Mouse (Mus musculus) limb, embryonic 14.5 days (tissue): ENCODE results near the gene Plxna4. TPM values are rescaled to one million over a fixed set of nuclear protein-coding genes. Genes with fewer than 3 reads are reported as not detected.
A peak's percentile ranks its signal among the peaks of the same experiment; 100 is the strongest.

Experiments used
- ATAC-seq: fragments of 200-750 bp; cut with Nextera tagmentation; 2 replicates; pipeline ENCODE4 v1.8.0; 2017; ENCODE audit warnings: low read depth, moderate number of reproducible peaks, moderate TSS enrichment; ENCODE audit not compliant: low FRiP score
- DNase-seq: peaks from one replicate; pipeline ENCODE4 v3.0.0-alpha.2; 2015; ENCODE audit warnings: low spot score
- H3K27ac ChIP-seq: fragments of 300-500 bp; sonication (generic); replicated peaks from 2 replicates; pipeline ENCODE4 v1.5.1; 2014; ENCODE audit warnings: low read depth, mild to moderate bottlenecking, low read length, moderate library complexity, mixed read lengths
- H3K27me3 ChIP-seq: fragments of 300-500 bp; sonication (generic); 2 replicates; pipeline ENCODE4 v1.6.1; 2014; ENCODE audit warnings: low read length, mixed read lengths; ENCODE audit not compliant: control insufficient read depth, insufficient read depth
- H3K36me3 ChIP-seq: fragments of 300-500 bp; sonication (generic); 2 replicates; pipeline ENCODE4 v1.6.1; 2014; ENCODE audit warnings: mild to moderate bottlenecking, low read length, moderate library complexity, mixed read lengths; ENCODE audit not compliant: control insufficient read depth, insufficient read depth
- H3K4me1 ChIP-seq: fragments of 300-500 bp; sonication (generic); 2 replicates; pipeline ENCODE4 v1.6.1; 2014; ENCODE audit warnings: antibody characterized with exemption, low read length, mixed read lengths; ENCODE audit not compliant: control insufficient read depth, insufficient read depth
- H3K4me2 ChIP-seq: fragments of 300-500 bp; sonication (generic); replicated peaks from 2 replicates; pipeline ENCODE4 v1.6.1; 2014; ENCODE audit warnings: low read depth, mild to moderate bottlenecking, low read length, moderate library complexity; ENCODE audit not compliant: severe bottlenecking
- H3K4me3 ChIP-seq: fragments of 300-500 bp; sonication (generic); replicated peaks from 2 replicates; pipeline ENCODE4 v1.5.1; 2014; ENCODE audit warnings: low read length
- H3K9ac ChIP-seq: fragments of 300-500 bp; sonication (generic); 2 replicates; pipeline ENCODE4 v1.6.1; 2014; ENCODE audit warnings: mild to moderate bottlenecking, low read depth, low read length, moderate library complexity; ENCODE audit not compliant: severe bottlenecking
- H3K9me3 ChIP-seq: fragments of 300-500 bp; sonication (generic); 2 replicates; pipeline ENCODE4 v1.6.1; 2016; ENCODE audit warnings: low read length; ENCODE audit not compliant: control insufficient read depth
- POLR2A ChIP-seq: fragments of 200-500 bp; IDR thresholded peaks from 2 replicates; pipeline ENCODE4 v1.8.0; 2012; ENCODE audit warnings: inconsistent platforms, mild to moderate bottlenecking, moderate library complexity, borderline replicate concordance; ENCODE audit not compliant: insufficient read depth, insufficient read length; ENCODE audit errors: extremely low read depth
- WGBS: fragments of 180-500 bp; shearing (Covaris S2); extraction: QIAGEN DNeasy Blood & Tissue Kit; methylation state at CpG from one replicate; pipeline ENCODE4 v1.1.7; 2014; 5-methylcytosine and 5-hydroxymethylcytosine counted together
- polyA plus RNA-seq, 2 experiments: library from polyadenylated mRNA; depleted of rRNA in 1 of 2; stranded (reverse) in 1 of 2; unstranded in 1 of 2; fragments of >200 nt; fragmentation: Nextera tagmentation in 1 of 2; extraction: Ambion mirVana in 1 of 2; gene quantifications; 2 replicates each; pipeline versions ENCODE4 v1.2.1 to v1.2.3; 2012 to 2014

Gene Plxna4
- polyA plus RNA-seq, 2 experiments, result 4.4 to 6.4 TPM

DNA sequence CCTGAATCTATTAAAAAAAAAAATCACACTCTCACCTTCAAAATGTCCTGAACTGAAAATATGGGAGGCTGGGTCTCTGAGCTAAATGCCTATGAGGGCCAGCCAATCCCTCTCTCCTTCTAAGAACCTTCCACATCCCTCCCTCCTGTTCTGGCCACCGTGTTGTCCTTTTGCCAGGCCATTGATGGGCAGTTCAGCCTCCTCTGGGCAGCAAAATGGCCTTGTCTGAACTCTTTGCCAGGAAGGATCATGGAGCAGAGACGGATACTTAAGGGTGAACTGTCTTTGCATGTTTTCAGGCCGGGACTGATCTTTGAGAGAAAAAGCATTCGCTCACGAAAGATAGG is 408.0 kb downstream of the Plxna4 start:
- no peaks in the 10 kb centered on the region for H3K9me3 ChIP-seq
- no peak overlapping the region for H3K4me2 ChIP-seq
- H3K4me1 ChIP-seq, result peaks cover 17% of the 10 kb centered on the region
- WGBS, result 39% methylated on average over 5 of the region's 5 CpGs
- H3K27me3 ChIP-seq, result no peaks in the 10 kb centered on the region
- DNase-seq (no peak), ATAC-seq (peak; percentile 42)
- no peak for TF ChIP-seq POLR2A
- no peak overlapping the region for H3K27ac ChIP-seq
- H3K4me3 ChIP-seq, result no peak overlapping the region
- 0 out of 2 replicates have a peak, but pooled peaks cover under 1% of the 10 kb centered on the region for H3K36me3 ChIP-seq
- no peak overlapping the region for H3K9ac ChIP-seq

DNA sequence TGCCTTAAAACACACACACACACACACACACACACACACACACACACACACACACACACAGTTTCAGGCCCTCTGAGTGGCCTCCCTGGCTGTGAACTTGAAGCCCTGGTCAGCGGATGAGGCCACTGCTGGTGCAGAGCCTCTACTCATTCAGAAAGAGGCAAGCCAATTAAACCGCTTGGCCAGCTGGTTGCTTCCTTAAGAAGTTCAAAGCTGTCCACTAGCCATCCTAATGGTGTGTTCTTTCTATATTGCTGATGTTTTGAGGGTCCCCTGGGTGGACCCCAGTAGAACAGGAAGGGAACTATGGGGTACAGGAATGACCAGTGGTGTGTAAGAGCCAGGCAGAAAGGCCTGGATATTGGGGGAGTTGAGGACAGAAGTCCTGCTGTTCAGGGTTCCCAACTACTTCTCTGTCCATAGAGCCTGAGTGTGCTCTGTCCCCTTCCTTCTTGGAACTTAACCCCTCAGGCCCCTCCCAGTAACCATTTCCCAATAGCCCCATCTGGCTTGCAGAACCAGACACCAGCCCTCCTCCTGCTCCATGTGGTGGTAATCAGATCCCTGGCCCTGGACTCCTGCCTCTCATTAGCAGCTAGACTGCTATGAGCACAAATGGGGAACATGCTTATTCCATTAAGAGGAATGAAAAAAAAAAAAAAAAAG is 408.5 kb downstream of the Plxna4 start:
- ATAC-seq (peak; percentile 88), DNase-seq (peak; percentile 73)
- peaks cover 17% of the 10 kb centered on the region for H3K4me1 ChIP-seq
- no peak overlapping the region for H3K4me3 ChIP-seq
- H3K9ac ChIP-seq, result no peak overlapping the region
- no peak overlapping the region for H3K4me2 ChIP-seq
- H3K36me3 ChIP-seq, result no peaks in the 10 kb centered on the region
- no peak overlapping the region for H3K27ac ChIP-seq
- TF ChIP-seq POLR2A, result no peak
- H3K9me3 ChIP-seq, result no peaks in the 10 kb centered on the region
- H3K27me3 ChIP-seq, result no peaks in the 10 kb centered on the region
- 25% methylated on average over 2 of the region's 2 CpGs for WGBS

DNA sequence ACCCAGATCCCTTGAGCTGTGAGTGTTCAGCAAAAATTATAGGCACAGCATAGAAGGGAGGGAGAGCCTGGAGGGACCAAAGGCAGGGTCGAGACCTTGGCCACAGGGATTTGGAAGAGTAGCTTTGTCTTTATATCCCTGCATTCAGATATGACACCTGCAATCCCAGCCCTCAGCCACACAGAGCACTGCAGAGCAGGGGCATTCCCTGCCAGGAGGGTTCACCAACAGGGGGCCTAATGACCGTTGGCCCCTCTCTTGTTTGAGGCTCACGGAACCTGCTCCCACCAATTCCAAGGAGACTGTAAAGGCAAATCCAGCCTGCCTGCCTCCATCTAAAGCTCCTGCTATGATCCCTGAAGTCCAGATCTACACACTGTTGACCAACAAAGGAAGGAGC is 410.1 kb downstream of the Plxna4 start:
- Histone ChIP-seq H3K36me3 (no peaks in the 10 kb centered on the region), H3K9ac (no peak overlapping the region), H3K4me1 (peaks cover 17% of the 10 kb centered on the region), H3K27ac (no peak overlapping the region), H3K4me3 (no peak overlapping the region), H3K4me2 (no peak overlapping the region), H3K9me3 (no peaks in the 10 kb centered on the region), H3K27me3 (no peaks in the 10 kb centered on the region)
- DNase-seq (no peak), ATAC-seq (no peak)
- TF ChIP-seq POLR2A, result no peak
- 74% methylated on average over 3 of the region's 3 CpGs for WGBS

DNA sequence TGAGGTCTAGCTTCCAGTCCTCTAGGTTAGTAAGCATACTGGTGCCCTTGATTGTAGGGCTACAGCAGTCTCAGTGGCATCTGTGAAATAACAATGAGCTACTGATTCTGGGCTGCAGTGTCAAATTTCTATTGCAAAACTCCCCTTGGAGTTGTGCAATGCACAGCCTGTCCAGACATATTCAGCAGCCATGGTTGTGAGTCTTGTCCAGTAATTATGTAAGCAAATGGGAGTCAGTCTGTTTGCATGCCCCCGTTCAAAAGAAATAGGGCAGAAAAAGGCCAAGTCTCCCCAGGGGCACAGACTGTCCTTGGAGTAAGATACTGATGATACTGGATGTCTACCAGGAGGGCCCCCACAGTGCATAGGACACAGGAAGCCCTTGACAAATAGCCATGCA is 420.3 kb downstream of the Plxna4 start:
- Histone ChIP-seq H3K27ac (no peak overlapping the region), H3K4me2 (no peak overlapping the region), H3K4me3 (no peak overlapping the region), H3K9ac (no peak overlapping the region), H3K27me3 (no peaks in the 10 kb centered on the region), H3K4me1 (no peaks in the 10 kb centered on the region), H3K9me3 (no peaks in the 10 kb centered on the region), H3K36me3 (no peaks in the 10 kb centered on the region)
- 41% methylated on average over 1 of the region's 1 CpGs for WGBS
- ATAC-seq (no peak), DNase-seq (no peak)
- TF ChIP-seq POLR2A, result no peak

DNA sequence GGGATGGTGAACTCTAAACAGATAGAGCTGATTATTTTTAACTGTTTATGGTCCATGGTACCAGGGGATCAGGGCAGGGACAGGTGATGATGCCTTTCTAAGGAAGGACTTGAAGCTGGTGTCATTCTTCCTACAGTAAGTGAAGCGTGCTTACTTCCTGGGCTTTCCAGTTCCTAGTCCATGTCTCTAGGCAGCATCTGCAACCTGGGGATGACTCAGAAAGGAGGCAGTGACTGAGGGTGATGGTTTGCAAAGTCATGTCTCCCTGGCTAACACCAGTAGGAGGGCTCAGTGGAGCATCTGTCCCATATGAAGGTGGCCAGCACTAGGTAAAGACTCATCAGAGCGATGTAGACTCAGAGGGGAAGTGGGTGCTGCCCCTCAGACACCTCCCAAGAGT is 427.6 kb downstream of the Plxna4 start:
- Histone ChIP-seq H3K9ac (no peak overlapping the region), H3K9me3 (no peaks in the 10 kb centered on the region), H3K27me3 (no peaks in the 10 kb centered on the region), H3K36me3 (peaks cover 6% of the 10 kb centered on the region), H3K4me1 (no peaks in the 10 kb centered on the region), H3K4me2 (no peak overlapping the region), H3K4me3 (no peak overlapping the region), H3K27ac (no peak overlapping the region)
- no peak for ATAC-seq
- 86% methylated on average over 2 of the region's 2 CpGs for WGBS
- TF ChIP-seq POLR2A, result no peak
- DNase-seq, result no peak
